Mouse (Mus musculus) central nervous system, embryonic 14 days (tissue): ENCODE results near the gene Slc8a1. TPM values are rescaled to one million over a fixed set of nuclear protein-coding genes. Genes with fewer than 3 reads are reported as not detected.

Experiments
- polyA plus RNA-seq: library from polyadenylated mRNA; depleted of rRNA; stranded (reverse); fragments of >200 nt; gene quantifications from 2 replicates; pipeline ENCODE4 v1.2.3, GENCODE M21; 2012; rRNA removed

Slc8a1 gene
- 13.0 TPM in 2 replicates for polyA plus RNA-seq

GRCm38 (mm10) chr17:81738311-81738755 lies at the start of gene Slc8a1:
Gene Slc8a1 (minus strand): TSS chr17:81738377.

DNA sequence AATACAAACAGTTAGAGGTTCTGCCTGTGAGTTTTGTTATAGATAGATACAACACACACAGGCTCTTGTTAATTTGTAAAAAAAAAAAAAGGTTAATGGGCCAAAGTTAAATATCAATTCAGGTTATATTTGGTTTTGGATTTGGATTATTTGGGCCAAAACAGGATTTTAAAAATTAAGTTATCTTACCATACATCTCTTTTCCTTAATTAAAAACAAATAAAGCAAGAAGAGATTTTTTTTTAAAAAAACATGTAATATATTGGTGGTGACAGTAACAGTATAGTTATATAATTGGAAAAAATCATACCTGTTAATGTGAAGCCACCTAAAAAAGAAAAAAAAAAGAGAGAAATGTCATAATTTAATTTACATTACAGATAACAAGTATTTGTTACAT lies 296.7 kb downstream of the Slc8a1 start, which contains the start of gene Gm11096:
TSS of gene Gm11096 (plus strand) at position 301 of the 400 bp plus-strand sequence.

